ENCODE assay signal across 21 mouse cellular contexts in genomic region chr8:70912955-70913354, GRCm38 (mm10). TPM values are rescaled to one million over a fixed set of nuclear protein-coding genes. Genes with fewer than 3 reads are reported as not detected.
A peak's percentile ranks its signal among the peaks of the same experiment; 100 is the strongest.
DNase-seq lines count a peak whose midpoint lies in the region; ATAC-seq and TF ChIP-seq lines count a peak whose summit lies in the region.
"Had no signal": no experiment of that assay in that cellular context is flagged by ENCODE, and none has a peak within 500 bp of the region (broad histone marks: within the 10 kb centered on the region; RNA-seq: fewer than 3 reads in every experiment).

No protein-coding gene starts in this region.

- no peaks in the 10 kb centered on the region for H3K9me3 ChIP-seq in ES-E14 (ENCODE audit: control insufficient read depth, insufficient read depth, low read depth, low read length)
- H3K9me3 ChIP-seq in heart, embryonic 11.5 days (replicated peaks; ENCODE audit: control insufficient read depth, low read length) = no peaks in the 10 kb centered on the region
- H3K9me3 ChIP-seq in kidney, embryonic 16.5 days (ENCODE audit: low read length) = no peaks in the 10 kb centered on the region
- H3K9me3 ChIP-seq: embryonic facial prominence, embryonic 10.5 days; forebrain, embryonic 10.5 days; heart, embryonic 13.5 days; hindbrain, embryonic 13.5 days; intestine, embryonic 15.5 days had no signal

- peak overlapping the region; percentile 76 for H3K27ac ChIP-seq in layer of hippocampus, adult 2 months
- no peak overlapping the region for H3K27ac ChIP-seq in ES-E14 (ENCODE audit: insufficient read depth, low read depth, low read length, poor library complexity, severe bottlenecking)
- no peak overlapping the region for H3K27ac ChIP-seq in heart, embryonic 11.5 days (ENCODE audit: low read depth, low read length)
- no peak overlapping the region for H3K27ac ChIP-seq in kidney, embryonic 16.5 days (ENCODE audit: low read length)
- H3K27ac ChIP-seq: embryonic facial prominence, embryonic 10.5 days; forebrain, embryonic 10.5 days; heart, adult 2 months; heart, embryonic 13.5 days; hindbrain, embryonic 13.5 days; intestine, embryonic 15.5 days had no signal

- intact Hi-C loops in gastrocnemius, postnatal 36 days (cut with DNase I) = no loop called here

- no peaks in the 10 kb centered on the region for H3K27me3 ChIP-seq in heart, embryonic 11.5 days (ENCODE audit: control insufficient read depth, insufficient read depth, low read length)
- H3K27me3 ChIP-seq in kidney, embryonic 16.5 days (ENCODE audit: insufficient read depth, low read length) = no peaks in the 10 kb centered on the region
- H3K27me3 ChIP-seq: heart, embryonic 13.5 days; hindbrain, embryonic 13.5 days; intestine, embryonic 15.5 days had no signal

- H3K4me1 ChIP-seq in ES-E14 (ENCODE audit: control insufficient read depth in 2 of 2, insufficient read depth in 2 of 2, low read length in 2 of 2, poor library complexity in 1 of 2) = peaks cover 4 to 19% of the 10 kb centered on the region in 2 experiments; a peak in 3 of 4 replicates
- no peaks in the 10 kb centered on the region for H3K4me1 ChIP-seq in heart, embryonic 11.5 days (ENCODE audit: control insufficient read depth, insufficient read depth, low read length)
- no peaks in the 10 kb centered on the region for H3K4me1 ChIP-seq in kidney, embryonic 16.5 days (ENCODE audit: insufficient read depth, low read length)
- H3K4me1 ChIP-seq: embryonic facial prominence, embryonic 10.5 days; forebrain, embryonic 10.5 days; intestine, embryonic 15.5 days had no signal

- H3K4me3 ChIP-seq in layer of hippocampus, adult 2 months = no peak overlapping the region
- peak overlapping the region; percentile 31 to 52 for H3K4me3 ChIP-seq in ES-E14 (ENCODE audit: insufficient read depth in 1 of 2, low read depth in 1 of 2, low read length in 2 of 2, poor library complexity in 1 of 2, severe bottlenecking in 1 of 2)
- H3K4me3 ChIP-seq in heart, embryonic 11.5 days (ENCODE audit: low read depth, low read length) = no peak overlapping the region
- no peak overlapping the region for H3K4me3 ChIP-seq in kidney, embryonic 16.5 days (ENCODE audit: low read length)
- H3K4me3 ChIP-seq: embryonic facial prominence, embryonic 10.5 days; erythroblast, embryonic 14.5 days; forebrain, embryonic 10.5 days; heart, adult 2 months; heart, embryonic 13.5 days; hindbrain, embryonic 13.5 days; intestine, embryonic 15.5 days had no signal

- H3K4me2 ChIP-seq in heart, embryonic 11.5 days = no peak overlapping the region
- H3K4me2 ChIP-seq in kidney, embryonic 16.5 days (replicated peaks; ENCODE audit: low read depth, low read length) = no peak overlapping the region
- H3K4me2 ChIP-seq: heart, embryonic 13.5 days; hindbrain, embryonic 13.5 days; intestine, embryonic 15.5 days had no signal

- in situ Hi-C loops in ES-E14 (cut with MboI; ENCODE audit: low sequenced_read_pairs in 2 of 2, unreplicated experiment in 2 of 2) = no loop called here

- 82% methylated on average over 30 of the region's 30 CpGs for WGBS in heart, embryonic 11.5 days (ENCODE audit: insufficient replicate concordance)
- WGBS in kidney, embryonic 16.5 days = 94% methylated on average over 30 of the region's 30 CpGs

- peaks cover 45% of the 10 kb centered on the region for H3K36me3 ChIP-seq in ES-E14 (ENCODE audit: control insufficient read depth, insufficient read depth, low read length, poor library complexity, severe bottlenecking)
- H3K36me3 ChIP-seq in heart, embryonic 11.5 days (ENCODE audit: control insufficient read depth, insufficient read depth, low read length) = peaks cover 50% of the 10 kb centered on the region
- peaks cover 68% of the 10 kb centered on the region for H3K36me3 ChIP-seq in kidney, embryonic 16.5 days (ENCODE audit: insufficient read depth, low read length)

- ATAC-seq in heart, embryonic 11.5 days (replicated peaks; ENCODE audit: insufficient number of reproducible peaks, low FRiP score, low TSS enrichment) = no peak
- ATAC-seq in kidney, embryonic 16.5 days (ENCODE audit: low FRiP score, low TSS enrichment) = no peak
- ATAC-seq: forebrain, embryonic 14.5 days; intestine, embryonic 15.5 days had no signal

- no peak for TF ChIP-seq CTCF in layer of hippocampus, adult 2 months (conservative IDR thresholded peaks at IDR 0.05)

- DNase-seq in gastrocnemius, postnatal 10 days = peak; percentile 46
- no peak for DNase-seq in gastrocnemius, postnatal 36 days
- no peak for DNase-seq in layer of hippocampus, adult 2 months (ENCODE audit: low spot score in 2 of 2)
- no peak for DNase-seq in layer of hippocampus, adult 9-11 months
- no peak for DNase-seq in ES-E14 (ENCODE audit: low read depth, low spot score)
- DNase-seq: adrenal gland, adult 8-10 months; adrenal gland, postnatal 36 days; cerebellum, adult 9-10 months; heart, adult 2 months; heart, postnatal 4 days; kidney, adult 18-20 months had no signal

- peak overlapping the region; percentile 25; the same call in 1 of the 2 replicates for H3K9ac ChIP-seq in ES-E14 (ENCODE audit: insufficient read depth, low read depth, low read length, poor library complexity, severe bottlenecking)
- no peak overlapping the region for H3K9ac ChIP-seq in heart, embryonic 11.5 days (ENCODE audit: low read depth, low read length)
- no peak overlapping the region for H3K9ac ChIP-seq in kidney, embryonic 16.5 days (replicated peaks; ENCODE audit: low read length)
- H3K9ac ChIP-seq: heart, embryonic 13.5 days; hindbrain, embryonic 13.5 days; intestine, embryonic 15.5 days had no signal

TF ChIP-seq in ES-E14, 5 proteins besides CTCF, POLR2A, EP300 and RAD21:
- no peak for TF ChIP-seq HCFC1 (IDR thresholded peaks at IDR 0.05; ENCODE audit: borderline replicate concordance, insufficient read depth, low read length)
- TF ChIP-seq CHD2 (IDR thresholded peaks at IDR 0.05; ENCODE audit: low read depth, low read length) = no peak
- TF ChIP-seq ZNF384 (IDR thresholded peaks at IDR 0.05; ENCODE audit: low read depth, low read length) = no peak
- TF ChIP-seq ZC3H11A (IDR thresholded peaks at IDR 0.05; ENCODE audit: borderline replicate concordance, low read depth, low read length) = no peak
- no peak for TF ChIP-seq MAFK (IDR thresholded peaks at IDR 0.05; ENCODE audit: insufficient read depth, low read depth, low read length)

RNA-seq across cellular contexts. Expression of gene Map1s, which starts 7.2 kb away (rescaled TPM):
- 10 to 100 TPM; 17.3 to 24.5 TPM for total RNA-seq in gastrocnemius, postnatal 10 days (2021)
- 10 to 100 TPM in 1 of 2 experiments, 1 to 10 TPM in 1; 9.6 to 15.6 TPM for total RNA-seq in gastrocnemius, postnatal 36 days (2021)
- total RNA-seq in layer of hippocampus, adult 2 months (2021) = 10 to 100 TPM; 97.0 to 98.1 TPM
- total RNA-seq in ES-E14 (2012; rRNA removed) = 53.4 and 60.8 TPM in 2 replicates
- 26.0 and 31.1 TPM in 2 replicates for polyA plus RNA-seq in heart, embryonic 11.5 days (2014; fragmentation: Nextera tagmentation; extraction: Ambion mirVana)
- polyA plus RNA-seq in kidney, embryonic 16.5 days (2015; fragmentation: Nextera tagmentation; extraction: Ambion mirVana) = 56.9 and 63.1 TPM in 2 replicates

RNA-seq across cellular contexts. Expression of gene Rpl18a, which starts 15.7 kb away (rescaled TPM):
- total RNA-seq in gastrocnemius, postnatal 10 days (2021) = 1,000 to 10,000 TPM; 1,533 to 1,604 TPM
- 100 to 1,000 TPM; 802 to 969 TPM for total RNA-seq in gastrocnemius, postnatal 36 days (2021)
- 100 to 1,000 TPM; 698 to 704 TPM for total RNA-seq in layer of hippocampus, adult 2 months (2021)
- 2,806 and 2,972 TPM in 2 replicates for total RNA-seq in ES-E14 (2012; rRNA removed)
- 2,782 and 3,146 TPM in 2 replicates for polyA plus RNA-seq in heart, embryonic 11.5 days (2014; fragmentation: Nextera tagmentation; extraction: Ambion mirVana)
- 4,081 and 4,203 TPM in 2 replicates for polyA plus RNA-seq in kidney, embryonic 16.5 days (2015; fragmentation: Nextera tagmentation; extraction: Ambion mirVana)

RNA-seq across cellular contexts. Expression of gene Slc5a5, which starts 20.4 kb away (rescaled TPM):
- under 1 TPM in 1 of 2 experiments, not detected in 1; 0.09 TPM for total RNA-seq in gastrocnemius, postnatal 10 days (2021)
- total RNA-seq in gastrocnemius, postnatal 36 days (2021) = under 1 TPM in 1 of 2 experiments, not detected in 1; 0.10 TPM
- 1 to 10 TPM; 5.9 to 8.0 TPM for total RNA-seq in layer of hippocampus, adult 2 months (2021)
- total RNA-seq in ES-E14 (2012; rRNA removed) = 2.5 and 3.4 TPM in 2 replicates
- polyA plus RNA-seq in heart, embryonic 11.5 days (2014; fragmentation: Nextera tagmentation; extraction: Ambion mirVana) = 0.06 TPM in 1 of 2 replicates, not detected in the other
- 0.22 and 0.28 TPM in 2 replicates for polyA plus RNA-seq in kidney, embryonic 16.5 days (2015; fragmentation: Nextera tagmentation; extraction: Ambion mirVana)
- total RNA-seq: adrenal gland, adult 8-10 months; adrenal gland, postnatal 36 days; gastrocnemius, postnatal 4 days; heart, adult 2 months had no signal

RNA-seq across cellular contexts. Expression of gene Ccdc124, which starts 39.2 kb away (rescaled TPM):
- total RNA-seq in gastrocnemius, postnatal 10 days (2021) = 10 to 100 TPM; 42.8 to 45.0 TPM
- total RNA-seq in gastrocnemius, postnatal 36 days (2021) = 10 to 100 TPM; 56.2 to 64.3 TPM
- total RNA-seq in layer of hippocampus, adult 2 months (2021) = 10 to 100 TPM; 82.2 to 88.9 TPM
- total RNA-seq in ES-E14 (2012; rRNA removed) = 52.5 and 82.3 TPM in 2 replicates
- polyA plus RNA-seq in heart, embryonic 11.5 days (2014; fragmentation: Nextera tagmentation; extraction: Ambion mirVana) = 102 and 109 TPM in 2 replicates
- 114 and 119 TPM in 2 replicates for polyA plus RNA-seq in kidney, embryonic 16.5 days (2015; fragmentation: Nextera tagmentation; extraction: Ambion mirVana)

RNA-seq across cellular contexts. Expression of gene Kcnn1, which starts 49.9 kb away (rescaled TPM):
- 1 to 10 TPM; 3.7 to 3.8 TPM for total RNA-seq in gastrocnemius, postnatal 10 days (2021)
- total RNA-seq in gastrocnemius, postnatal 36 days (2021) = 10 to 100 TPM; 12.8 to 18.3 TPM
- 10 to 100 TPM; 17.4 to 18.3 TPM for total RNA-seq in layer of hippocampus, adult 2 months (2021)
- 3.7 and 6.6 TPM in 2 replicates for total RNA-seq in ES-E14 (2012; rRNA removed)
- polyA plus RNA-seq in heart, embryonic 11.5 days (2014; fragmentation: Nextera tagmentation; extraction: Ambion mirVana) = 0.55 and 1.1 TPM in 2 replicates
- 2.9 and 4.9 TPM in 2 replicates for polyA plus RNA-seq in kidney, embryonic 16.5 days (2015; fragmentation: Nextera tagmentation; extraction: Ambion mirVana)

Comparison
In these comparisons a context has a peak if more than half of its experiments do, and no peak if none do; other contexts are left out.
1. H3K4me3 ChIP-seq: peak in ES-E14 (2 of 2); none in layer of hippocampus, adult 2 months (single experiment), heart, embryonic 11.5 days (single experiment) and kidney, embryonic 16.5 days (single experiment).